Mouse (Mus musculus) right cerebral cortex, adult 18-20 months (tissue): Measurements from ENCODE around the gene Trappc3.

ENCODE experiments used
- DNase-seq: peaks from one replicate; pipeline ENCODE4 v3.0.0; 2022; ENCODE audit warnings: mixed read lengths

The Trappc3 gene

DNA sequence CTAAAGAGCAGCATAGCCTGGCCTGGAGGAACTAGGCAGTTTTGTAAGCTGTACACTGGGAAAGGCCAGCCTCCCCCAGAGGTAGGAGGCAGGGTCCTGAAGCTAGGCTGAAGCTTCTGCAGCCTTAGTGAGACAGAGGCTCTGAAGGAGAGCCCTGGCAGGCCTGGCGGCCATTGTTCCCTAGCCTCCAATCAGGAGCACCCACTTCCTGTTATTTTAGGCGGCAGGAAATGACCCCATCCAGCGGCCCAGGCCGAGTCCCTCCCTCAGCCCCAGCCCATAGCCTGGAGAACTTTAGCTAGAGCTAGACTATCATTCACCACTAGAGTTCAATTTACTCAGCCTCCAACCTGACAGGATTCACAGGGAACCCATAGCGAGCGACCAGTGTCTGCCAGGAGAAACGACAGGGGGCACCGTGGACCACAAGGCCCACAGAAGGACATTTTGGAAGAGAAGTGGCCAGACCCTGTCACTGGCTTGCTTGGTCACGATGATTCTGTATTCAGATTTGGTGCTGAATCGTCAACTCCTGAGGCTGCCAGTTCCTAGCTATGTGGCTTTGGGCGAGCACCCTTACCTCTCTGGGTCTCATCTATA is 10.4 kb upstream of the Trappc3 start:
- DNase-seq = no peak

DNA sequence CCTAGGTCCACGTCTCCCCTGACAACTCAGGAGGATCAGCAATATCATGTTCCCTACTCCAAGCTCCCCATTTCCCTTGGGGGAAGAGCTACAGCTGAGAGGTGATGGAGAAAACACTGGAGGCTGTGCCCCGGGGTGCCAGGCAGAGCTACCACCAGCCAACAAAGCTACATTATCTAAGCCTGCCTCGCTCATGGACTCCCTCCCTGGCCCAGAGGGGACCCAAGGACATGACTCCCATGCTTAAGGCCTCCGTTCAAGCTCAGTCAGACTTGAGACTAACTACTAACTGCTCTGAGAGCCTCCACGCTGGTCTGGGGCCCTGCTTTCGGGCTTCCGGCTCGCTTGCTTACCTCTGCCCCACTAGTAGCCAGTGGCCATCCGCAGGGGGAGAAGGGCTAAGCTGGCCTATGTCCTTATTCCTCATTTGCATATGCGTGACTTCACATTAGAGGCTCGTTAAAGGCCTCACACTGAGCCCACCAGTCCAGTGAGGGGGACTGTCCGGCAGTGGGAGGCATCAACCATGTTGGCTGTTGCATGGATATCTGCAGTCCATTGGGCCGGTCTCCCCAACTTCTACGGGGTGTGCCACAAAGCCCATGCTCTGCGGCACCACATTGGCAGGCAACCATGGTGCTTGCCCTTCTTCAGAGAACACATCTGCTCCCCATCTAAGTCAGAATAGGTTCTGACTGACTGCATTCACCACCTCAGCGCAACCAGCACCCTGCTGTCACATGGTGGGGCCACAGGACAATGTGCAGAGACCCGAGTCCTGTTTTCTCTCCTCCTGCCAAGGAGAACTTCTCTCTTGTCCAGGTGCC is 9.5 kb upstream of the Trappc3 start:
- no peak for DNase-seq

DNA sequence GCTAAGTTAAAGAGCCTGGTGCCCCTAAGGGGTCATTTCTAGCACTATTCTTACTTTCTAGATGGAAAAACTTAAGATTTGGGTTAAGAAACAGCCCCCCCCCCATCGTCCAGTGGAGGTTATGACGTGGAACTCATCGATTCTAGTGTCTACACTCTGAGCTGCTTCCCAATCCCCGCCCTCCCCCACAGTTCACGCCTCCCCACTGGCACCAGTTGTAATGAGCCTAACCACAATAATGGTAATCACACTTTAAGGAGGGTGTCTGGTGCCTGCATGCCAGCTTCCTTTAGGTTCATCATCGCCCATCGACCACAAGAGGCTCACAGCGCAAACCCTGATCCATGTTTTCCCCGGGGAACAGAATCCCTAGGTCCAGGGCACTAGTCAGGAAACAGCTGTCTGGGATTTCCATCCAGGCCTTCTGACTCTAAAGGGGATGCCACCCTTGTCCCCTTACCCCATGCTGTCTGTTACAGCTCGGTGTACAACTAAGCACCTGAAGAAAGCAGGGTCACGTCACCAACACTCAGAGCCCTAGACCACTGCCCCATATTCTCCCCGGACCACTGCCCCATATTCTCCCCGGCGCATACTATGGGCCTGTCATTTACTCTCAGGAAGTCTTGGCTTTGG is 8.4 kb upstream of the Trappc3 start:
- DNase-seq = no peak

DNA sequence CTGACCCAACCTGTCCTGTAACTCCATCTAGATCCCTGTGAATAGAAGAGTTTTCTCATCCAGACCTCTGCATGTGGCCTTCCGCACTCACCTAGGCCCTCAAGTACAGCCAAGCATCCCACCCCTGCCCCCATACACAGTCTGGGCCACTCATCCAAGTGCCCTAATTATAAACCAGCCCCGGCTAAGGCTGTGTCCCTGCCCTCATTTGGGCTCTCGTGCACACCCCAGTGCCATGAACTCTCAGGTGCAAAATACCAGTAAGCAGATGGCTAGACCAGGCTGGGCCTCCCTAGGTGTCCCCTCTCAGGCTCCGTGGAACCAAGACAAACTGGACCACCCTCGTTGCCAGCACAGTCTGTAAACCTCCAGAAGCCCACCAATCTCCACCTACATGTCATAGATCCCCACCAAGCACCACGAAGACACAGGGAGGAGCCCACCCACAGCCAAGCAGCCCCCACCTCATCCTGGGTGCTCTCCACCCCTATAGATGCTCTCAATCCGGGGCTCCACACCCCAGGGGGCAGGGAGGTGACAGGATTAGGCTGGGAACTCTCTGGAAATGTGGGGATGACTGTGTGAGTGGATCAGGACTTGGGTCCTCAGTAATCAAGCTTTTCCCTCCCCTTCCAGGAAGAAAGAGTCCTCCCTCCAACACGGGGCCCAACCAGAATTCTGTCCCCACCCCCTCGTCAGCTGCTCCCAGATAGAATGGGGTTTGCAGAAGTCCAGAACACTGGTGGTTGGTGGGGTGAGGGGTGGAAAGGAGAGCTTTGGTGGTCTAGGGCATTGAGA is 7.6 kb upstream of the Trappc3 start:
- DNase-seq = peak; percentile 80

DNA sequence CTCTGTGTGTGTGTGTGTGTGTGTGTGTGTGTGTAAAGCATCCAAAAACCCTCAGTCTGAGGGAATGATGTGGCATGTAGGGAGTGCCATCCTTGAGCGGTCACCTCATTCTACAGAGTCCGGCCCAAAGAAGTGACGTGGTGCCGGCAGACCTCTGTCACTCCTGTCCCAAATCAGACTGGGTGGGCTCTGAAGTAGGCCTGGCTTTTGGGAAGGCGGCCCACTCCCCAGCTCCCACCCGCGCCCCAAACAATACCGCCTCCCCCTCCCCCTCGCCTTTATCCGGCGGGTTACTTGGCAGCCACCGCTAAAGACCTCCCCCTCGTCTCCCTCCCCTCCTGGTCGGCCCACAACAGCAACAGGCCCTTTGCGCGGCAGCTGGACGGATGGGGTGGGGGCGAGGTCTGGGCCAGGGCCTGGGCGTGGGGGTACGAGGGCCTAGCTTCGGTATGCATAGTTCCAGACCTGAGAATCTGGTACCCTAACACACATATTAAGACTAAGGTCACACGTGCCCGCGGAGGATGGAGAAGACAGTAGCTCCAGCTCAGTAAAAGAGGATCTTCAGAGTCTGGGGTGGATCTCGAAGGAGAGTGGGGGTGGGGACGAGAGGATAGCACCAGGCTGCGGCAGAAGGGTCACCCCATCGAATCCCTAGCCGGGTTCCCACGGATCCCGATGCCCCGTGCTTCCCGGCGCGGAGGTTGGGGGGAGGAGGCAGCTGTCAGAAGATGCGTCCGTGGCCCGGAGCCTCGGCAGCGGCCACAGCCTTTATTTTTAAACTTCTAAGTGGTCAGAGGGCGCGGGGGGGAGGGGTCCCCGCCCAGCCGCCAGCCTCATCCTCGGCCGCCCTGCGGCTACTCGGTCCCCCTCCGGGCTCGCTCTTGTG is 6.8 kb upstream of the Trappc3 start:
- no peak for DNase-seq

DNA sequence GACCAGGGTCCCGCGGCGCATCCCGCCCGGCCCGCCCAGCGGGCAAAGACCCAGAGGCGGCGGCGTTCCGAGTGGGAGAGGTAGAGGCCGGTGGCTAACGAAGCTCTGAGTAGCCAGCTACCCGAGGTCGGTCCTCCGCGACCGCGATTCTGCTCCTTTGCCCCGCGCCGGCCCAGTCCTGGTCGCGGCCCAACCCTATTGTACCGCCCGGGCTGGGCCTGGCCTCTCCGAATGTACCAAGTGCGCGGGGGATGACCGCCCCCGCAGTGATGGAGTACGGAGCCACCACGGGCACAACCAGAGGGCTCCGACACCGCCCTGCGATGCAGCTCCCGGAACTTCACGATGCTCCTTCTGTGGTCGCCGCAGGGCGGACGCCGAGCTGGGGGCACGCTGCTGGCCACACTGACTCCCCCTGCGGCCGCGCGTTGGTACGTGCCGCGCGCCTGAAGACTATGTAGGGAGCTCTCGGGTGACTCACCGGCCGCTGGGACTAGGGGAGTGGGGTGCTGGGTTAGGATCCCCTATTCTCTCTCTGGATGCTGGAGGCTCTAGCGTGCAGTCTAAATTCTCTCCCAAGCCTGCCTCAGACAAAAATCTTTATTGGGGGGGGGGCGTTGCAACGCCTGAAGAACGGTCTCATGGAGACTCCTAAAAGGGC is 5.9 kb upstream of the Trappc3 start, which contains the start of gene Map7d1:
Gene Map7d1 (minus strand): TSS at position 213 of the 661 bp plus-strand sequence.
- peak; percentile 85 for DNase-seq

DNA sequence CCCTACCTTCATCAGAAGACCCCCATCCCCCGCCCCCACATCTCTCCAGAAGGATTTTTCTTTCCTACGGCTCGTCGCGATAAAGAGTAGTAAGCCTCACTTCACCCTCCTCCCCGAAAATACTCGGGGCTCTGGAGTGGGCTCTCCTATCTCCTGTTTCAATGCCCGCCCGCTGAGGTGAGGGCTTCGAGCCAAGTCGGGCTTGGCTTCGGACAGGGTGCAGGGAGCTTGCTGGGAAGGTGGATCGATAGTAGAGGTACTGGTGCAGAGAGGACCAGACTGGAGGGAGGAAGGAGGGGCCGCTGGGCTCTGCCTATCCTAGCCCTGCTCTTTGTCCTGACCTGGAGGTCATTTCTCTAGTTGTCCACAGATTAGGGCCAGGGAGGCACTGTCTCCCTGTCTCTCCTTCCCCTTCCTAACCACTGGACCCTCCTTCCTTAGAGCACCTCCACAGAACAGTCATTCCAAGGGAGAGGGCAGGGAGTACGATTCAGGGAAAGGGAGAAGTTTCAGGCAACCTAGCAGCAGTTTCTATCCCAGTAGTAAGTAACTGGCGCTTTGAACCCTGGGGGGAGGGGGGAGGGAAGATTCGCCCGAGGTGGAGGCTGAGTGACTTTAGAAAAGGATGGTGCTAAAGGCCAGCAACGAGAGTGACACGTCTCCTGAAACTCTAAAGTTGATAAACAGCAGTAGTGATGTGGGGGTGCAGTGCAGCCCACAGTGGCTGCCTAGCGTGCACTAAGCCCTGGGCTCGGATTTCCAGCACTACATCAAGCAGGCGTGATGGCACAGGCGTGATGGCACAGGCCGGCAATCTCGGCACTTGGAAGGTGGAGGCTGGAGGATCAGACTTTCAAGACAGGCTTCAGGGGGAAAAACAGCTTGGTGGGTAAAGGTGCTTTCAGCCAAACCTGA is 4.9 kb upstream of the Trappc3 start:
- DNase-seq = no peak

DNA sequence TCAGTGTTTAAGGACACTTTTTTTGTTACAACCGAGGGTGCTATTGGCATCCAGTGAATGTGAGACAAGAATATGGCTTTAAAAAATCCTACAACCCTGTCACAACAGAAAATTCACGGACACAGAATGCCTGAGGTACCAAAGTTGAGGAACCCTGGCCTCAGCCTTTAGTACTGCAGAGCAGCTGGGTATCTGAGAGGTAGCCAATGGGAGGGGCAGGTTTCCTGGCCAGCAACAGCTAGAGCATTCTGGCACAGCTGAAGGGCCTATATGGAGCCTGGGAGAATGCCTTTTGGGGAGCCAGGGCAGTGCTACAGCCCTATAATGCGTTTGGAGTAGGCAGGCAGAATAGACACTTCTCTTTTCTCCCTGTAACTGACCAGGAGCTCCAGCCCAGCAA is 3.1 kb upstream of the Trappc3 start:
- no peak for DNase-seq

DNA sequence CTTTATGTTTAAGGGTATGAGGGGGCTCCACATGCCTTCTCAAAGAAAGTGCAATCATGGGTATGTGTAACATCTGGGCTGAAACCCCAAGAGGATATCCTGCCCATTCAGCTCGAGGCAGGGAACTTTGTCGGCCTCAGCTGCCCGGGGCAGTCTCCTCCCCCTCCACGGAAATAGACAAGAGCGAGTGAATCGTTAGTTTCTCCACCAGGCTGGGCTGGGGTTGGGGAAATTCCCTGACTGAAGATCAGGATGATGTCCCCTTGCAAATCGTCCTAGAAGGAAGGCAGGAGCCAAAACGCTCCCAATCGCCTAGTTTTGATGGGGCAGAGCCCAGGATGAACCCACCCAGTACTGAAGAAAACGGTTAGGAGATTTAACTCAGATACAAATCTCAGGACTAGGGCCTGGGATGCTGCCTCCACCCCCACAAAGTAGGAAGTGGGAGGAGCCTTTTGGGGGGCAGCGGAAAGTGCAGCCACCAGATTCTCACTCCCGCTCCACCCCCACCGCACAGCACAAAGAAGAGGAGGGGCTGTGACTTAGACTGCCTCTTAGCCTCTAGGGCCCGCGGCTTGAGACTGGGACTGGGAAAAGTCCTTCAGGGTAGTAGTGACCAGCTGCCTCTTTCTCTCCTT is 2.5 kb upstream of the Trappc3 start:
- no peak for DNase-seq

DNA sequence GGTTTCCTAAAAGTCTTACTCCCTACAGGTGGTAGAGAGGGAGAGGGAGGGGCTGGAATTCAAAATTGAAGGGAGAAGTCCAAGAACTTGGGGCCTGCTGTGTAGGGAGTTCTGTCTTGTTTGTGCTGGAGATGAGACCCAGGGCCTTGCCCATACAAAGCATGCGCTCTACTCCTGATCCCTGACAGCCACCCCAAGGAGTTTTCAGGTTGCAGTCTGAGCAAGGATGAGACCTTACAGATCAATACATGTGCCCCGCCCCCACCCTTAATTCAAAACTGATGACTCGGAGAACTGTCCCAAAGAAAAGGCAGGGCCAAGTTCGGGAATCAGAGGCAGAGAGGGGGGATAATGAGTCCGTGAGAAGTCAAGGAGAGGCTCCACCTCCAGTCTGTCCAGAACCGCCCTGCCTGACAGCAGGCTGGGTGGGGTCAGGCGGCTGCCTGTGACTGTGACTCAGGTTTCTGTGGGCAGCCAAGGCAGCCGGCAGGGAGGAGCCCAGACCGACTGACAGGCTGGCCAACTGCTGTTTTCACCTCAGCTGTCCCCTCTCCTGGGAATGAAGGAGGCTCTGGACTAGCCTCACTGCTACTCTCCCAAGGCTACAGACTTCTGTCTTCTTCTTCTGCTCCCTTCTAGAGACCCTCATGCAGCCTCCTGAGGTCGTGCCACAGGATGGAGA is 1.5 kb upstream of the Trappc3 start:
- DNase-seq = peak; percentile 56

DNA sequence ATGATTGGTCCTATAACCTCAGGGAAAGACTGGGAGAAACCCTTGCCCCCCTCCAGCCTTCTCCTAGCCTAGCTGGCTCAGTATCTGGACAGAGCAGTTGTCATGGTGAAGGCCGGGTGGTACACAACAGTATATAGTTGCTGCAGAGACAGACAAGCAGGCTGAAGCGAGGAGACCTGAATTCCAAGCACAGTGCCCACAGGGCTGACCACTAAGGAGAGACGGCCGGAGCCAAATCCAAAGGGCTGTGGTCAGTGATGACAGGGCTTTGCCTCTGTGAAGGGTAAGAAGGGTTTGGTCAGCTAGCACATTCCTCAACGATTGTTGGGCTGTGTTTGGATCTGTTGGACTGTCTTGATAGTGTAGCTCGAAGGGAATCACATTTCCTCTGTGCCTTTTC is 859 bp upstream of the Trappc3 start:
- DNase-seq = no peak

DNA sequence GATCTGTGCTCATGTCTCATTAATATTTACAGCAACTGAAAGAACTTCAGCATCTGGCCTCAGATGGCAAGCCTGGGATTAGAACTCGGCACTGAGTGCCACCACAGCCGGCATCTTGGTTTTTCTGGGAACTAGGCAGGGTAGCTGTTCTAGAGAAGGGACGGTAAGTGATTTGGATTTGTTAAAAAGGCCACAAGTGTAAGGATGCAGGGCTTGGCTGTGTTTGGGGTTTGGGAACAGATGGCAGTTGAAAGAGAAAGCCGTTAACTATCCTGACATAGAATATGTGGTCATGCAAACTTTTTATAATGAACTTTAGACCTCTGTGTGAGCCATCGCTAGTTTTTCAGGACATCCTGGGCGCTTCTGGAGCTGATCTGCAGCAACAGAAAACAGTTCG is 450 bp upstream of the Trappc3 start:
- DNase-seq = no peak

DNA sequence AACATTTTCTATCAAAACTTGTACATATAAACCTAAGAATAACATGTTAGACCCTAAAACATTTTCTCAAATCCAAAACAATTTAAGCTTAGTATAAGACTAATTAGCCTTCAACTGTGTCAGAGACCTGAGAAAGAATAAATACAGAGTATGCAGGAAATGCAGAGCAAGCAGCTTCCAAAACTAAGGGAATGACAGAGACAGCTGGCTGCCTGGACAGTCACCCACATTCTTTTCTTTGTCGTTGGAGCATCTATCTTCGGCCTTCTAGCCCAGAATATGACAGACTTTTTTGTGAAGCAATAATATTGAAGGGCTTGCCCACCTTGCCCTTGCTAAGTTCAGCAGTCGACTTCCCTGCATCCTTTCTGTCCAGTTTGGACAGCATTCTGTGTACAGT is 7.2 kb downstream of the Trappc3 start:
- no peak for DNase-seq

DNA sequence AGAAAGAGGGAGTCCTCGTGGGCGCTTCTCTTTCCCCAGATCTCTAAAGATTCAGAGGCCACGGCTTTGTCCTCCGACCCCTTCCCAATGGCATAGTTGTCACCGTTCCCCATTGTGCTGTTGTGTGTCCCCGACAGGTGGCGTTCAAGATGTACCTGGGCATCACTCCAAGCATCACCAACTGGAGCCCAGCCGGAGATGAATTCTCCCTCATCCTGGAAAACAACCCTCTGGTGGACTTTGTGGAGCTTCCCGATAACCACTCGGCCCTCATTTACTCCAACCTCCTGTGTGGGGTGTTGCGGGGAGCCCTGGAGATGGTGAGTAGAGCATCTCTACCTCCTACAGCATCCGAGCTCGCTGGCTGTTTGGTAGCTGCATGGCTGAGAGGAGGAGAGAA is 11.6 kb downstream of the Trappc3 start:
- no peak for DNase-seq

DNA sequence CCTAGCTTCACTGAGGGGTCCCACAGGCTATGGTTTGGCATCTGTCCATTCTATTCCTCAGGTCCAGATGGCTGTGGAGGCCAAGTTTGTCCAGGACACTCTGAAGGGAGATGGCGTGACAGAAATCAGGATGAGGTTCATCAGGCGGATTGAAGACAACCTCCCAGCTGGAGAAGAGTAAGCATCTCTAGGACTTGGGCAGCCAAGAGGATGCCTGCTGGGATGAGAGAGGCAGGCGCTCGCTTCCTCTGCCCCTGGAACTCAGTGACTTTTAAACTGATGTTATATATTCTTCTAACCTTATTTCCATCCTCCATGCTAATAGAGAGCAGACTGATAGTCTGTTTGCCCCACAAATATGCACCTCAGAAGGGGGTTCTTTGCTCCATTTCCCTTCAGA is 13.0 kb downstream of the Trappc3 start:
- DNase-seq = no peak

DNA sequence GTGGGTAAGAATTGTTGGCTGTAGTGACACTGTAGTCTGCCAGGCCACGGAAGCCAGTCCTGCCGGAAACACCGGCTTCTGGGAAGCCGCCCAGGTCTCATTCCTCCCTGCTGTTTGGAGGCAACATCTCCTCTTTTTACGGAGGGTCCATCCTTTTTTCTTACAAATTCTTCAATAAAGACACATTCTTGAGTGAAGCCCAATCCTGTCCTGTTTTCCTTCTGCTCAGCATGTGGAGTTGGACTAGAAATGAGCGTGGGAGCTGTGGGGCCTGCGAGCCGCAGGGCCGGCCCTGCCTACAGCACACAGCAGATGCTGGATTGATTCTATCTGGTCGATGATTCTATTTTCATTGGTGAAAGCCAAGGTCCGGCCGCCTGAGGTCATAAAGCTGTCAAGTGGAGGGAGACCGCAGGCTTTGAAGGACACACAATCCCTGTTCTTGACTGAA is 13.6 kb downstream of the Trappc3 start:
- no peak for DNase-seq

DNA sequence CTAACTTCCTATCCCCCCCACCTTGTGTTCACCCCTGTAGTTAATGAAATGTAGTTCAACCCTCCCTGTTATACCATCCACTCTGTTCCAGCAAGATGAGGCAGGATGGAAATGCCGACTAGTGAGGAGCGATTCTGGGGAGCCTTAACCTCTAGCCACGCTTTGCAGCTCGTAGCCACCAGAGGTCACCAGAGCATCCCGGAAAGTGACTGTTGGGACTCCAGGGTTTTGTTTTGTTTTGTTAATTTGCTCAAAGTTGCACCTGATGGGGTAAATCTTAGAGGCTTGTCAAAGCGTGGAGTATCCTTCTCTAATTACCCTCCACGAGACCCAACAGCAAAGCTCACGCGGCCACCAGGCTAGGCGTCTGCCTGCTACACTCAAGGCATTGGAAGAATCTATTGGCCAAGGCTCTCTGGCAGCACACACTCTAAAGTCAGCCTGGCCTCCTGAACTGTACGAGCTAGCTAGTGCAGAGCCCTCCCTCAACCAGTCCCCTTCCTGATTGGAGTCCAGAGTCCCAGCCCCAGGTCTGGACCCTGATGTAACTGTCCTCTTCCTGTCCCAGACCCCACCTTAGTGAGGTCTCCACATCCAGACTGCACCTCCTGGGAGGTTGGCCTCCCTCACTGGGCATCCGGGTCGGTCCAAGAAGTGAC is 15.9 kb downstream of the Trappc3 start:
- no peak for DNase-seq

DNA sequence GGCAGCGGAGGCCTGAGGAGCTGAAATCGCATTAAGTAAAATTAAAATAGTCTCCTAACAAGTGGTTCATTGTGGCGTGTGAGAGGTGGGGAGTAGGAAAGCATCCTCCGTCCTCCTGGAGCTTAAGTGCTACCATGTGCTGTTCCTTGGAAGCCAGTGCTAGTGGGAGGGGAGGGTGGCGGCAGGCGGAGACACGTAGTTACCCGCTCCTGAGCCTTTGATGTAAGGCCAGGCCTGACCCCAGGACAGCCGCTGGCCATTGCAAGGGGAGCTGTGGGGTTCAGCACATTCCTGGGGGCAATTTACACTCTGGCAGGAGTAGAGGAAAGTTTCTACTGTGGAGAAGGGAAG is 16.4 kb downstream of the Trappc3 start:
- no peak for DNase-seq

DNA sequence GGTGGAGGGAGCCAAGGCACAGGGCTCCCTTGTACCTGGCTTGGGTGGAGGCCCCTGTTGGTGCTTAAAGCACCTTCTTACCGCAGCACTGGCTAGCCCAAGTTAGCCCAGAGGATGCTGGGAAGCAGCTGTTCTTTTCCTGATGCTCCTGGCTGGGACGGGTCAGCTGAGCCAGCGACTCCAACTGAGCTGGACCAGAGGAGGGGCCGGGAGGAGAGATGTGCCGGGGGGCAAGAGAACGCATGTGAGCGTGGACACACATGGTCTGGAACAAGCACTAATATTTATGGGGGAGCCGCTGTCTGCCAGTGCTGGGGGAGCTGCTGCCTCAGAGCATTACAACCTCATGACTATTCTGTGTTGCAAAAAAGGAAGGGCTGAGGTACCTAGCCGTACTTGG is 16.8 kb downstream of the Trappc3 start:
- DNase-seq = no peak
